Mouse (Mus musculus) kidney, adult 8-10 months (tissue): ENCODE data around the gene Pgm1.

Source experiments
- DNase-seq, 2 experiments: peaks; one replicate each; pipeline ENCODE4 v3.0.0; 2022

Gene Pgm1

GRCm38 (mm10) chr4:99929149-99929612, at the start of gene Pgm1:
TSS of gene Pgm1 (plus strand) at chr4:99929414.
- peak; percentile 93 to 95 for DNase-seq

- DNase-seq = no peak
Measured at GRCm38 (mm10) chr4:99881882-99882281, 47.3 kb upstream of the Pgm1 start.

- no peak for DNase-seq
Measured at GRCm38 (mm10) chr4:99882405-99882804, 46.8 kb upstream of the Pgm1 start.

- no peak for DNase-seq
Measured at GRCm38 (mm10) chr4:99913894-99914451, 15.2 kb upstream of the Pgm1 start.

GRCm38 (mm10) chr4:99926380-99926779, 2.8 kb upstream of the Pgm1 start:
- DNase-seq = no peak

- no peak for DNase-seq
Measured at GRCm38 (mm10) chr4:99928521-99928920, 693 bp upstream of the Pgm1 start.

- peak; percentile 88 to 93 for DNase-seq
Measured at GRCm38 (mm10) chr4:99929613-99930517, 651 bp downstream of the Pgm1 start, which contains the start of gene Itgb3bp. TSS of gene Itgb3bp (minus strand) at chr4:99929813.

GRCm38 (mm10) chr4:99930518-99931239, 1.5 kb downstream of the Pgm1 start:
- no peak for DNase-seq

GRCm38 (mm10) chr4:99931240-99931580, 2.0 kb downstream of the Pgm1 start:
- DNase-seq = no peak

GRCm38 (mm10) chr4:99931807-99932206, 2.6 kb downstream of the Pgm1 start:
- no peak for DNase-seq

- DNase-seq = no peak
Measured at GRCm38 (mm10) chr4:99934859-99935258, 5.6 kb downstream of the Pgm1 start.

GRCm38 (mm10) chr4:99936278-99936677, 7.1 kb downstream of the Pgm1 start:
- DNase-seq = no peak

GRCm38 (mm10) chr4:99939711-99940505, 10.7 kb downstream of the Pgm1 start:
- DNase-seq = no peak

- DNase-seq = peak in 1 of 2 experiments; percentile 34
Measured at GRCm38 (mm10) chr4:99941655-99942414, 12.6 kb downstream of the Pgm1 start.

GRCm38 (mm10) chr4:99944606-99945005, 15.4 kb downstream of the Pgm1 start:
- DNase-seq = no peak

- no peak for DNase-seq
Measured at GRCm38 (mm10) chr4:99945011-99945410, 15.8 kb downstream of the Pgm1 start.

- no peak for DNase-seq
Measured at GRCm38 (mm10) chr4:99946516-99946915, 17.3 kb downstream of the Pgm1 start.

- no peak for DNase-seq
Measured at GRCm38 (mm10) chr4:99947192-99947591, 18.0 kb downstream of the Pgm1 start.

GRCm38 (mm10) chr4:99947896-99948295, 18.7 kb downstream of the Pgm1 start:
- no peak for DNase-seq

GRCm38 (mm10) chr4:99953904-99954303, 24.7 kb downstream of the Pgm1 start:
- DNase-seq = no peak

- no peak for DNase-seq
Measured at GRCm38 (mm10) chr4:99955396-99955795, 26.2 kb downstream of the Pgm1 start.

- no peak for DNase-seq
Measured at GRCm38 (mm10) chr4:99957186-99957585, 28.0 kb downstream of the Pgm1 start.
